Mouse (Mus musculus) stomach, adult 2 months (tissue): Measurements from ENCODE around the gene Rad9b. TPM values are rescaled to one million over a fixed set of nuclear protein-coding genes. Genes with fewer than 3 reads are reported as not detected.

Experiments used
- polyA plus RNA-seq: library from polyadenylated mRNA; depleted of rRNA; stranded (reverse); fragments of >200 nt; gene quantifications from 2 replicates; pipeline ENCODE4 v1.2.3, GENCODE M21; 2012; rRNA removed

Rad9b gene
- polyA plus RNA-seq, result 0.90 and 1.2 TPM in 2 replicates

DNA sequence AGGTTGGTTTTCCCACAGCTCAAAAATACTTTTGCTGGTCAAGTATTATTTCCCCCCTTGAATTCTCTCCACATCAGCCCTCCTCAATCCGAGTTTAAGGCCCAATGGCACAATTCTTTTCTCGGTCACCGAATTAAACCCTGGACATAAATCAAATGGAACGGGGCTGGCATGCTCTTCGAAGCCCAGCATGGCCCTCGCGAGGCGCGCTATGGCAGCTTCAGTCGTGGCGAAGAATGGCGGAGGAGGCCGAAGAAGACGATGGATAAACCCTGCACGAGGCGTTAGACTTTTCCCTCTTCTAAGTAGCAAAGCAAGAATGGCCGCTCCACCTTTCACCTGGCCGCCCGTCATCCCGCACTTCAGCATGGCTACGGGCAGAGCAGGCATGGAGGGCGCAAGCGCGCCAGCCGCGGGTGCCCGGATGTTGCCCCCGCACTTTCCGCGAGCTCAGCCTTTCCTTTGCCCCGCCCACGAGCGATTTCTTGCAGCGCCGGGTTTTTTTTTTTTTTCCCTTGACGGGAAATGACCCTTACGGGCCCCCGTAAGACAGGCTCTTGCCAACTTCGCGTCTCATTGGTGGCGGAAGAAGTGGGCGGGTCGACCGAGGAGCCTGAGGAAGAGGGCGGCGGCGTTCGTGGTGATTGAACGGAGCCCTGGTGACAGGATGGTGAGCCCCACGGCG, at the start of gene Rad9b, which contains the start of gene Vps29:
Gene Rad9b, minus strand, starts transcription at position 427 of the 685 bp plus-strand sequence.
Gene Vps29, plus strand, starts transcription at position 563 of the 685 bp plus-strand sequence.

DNA sequence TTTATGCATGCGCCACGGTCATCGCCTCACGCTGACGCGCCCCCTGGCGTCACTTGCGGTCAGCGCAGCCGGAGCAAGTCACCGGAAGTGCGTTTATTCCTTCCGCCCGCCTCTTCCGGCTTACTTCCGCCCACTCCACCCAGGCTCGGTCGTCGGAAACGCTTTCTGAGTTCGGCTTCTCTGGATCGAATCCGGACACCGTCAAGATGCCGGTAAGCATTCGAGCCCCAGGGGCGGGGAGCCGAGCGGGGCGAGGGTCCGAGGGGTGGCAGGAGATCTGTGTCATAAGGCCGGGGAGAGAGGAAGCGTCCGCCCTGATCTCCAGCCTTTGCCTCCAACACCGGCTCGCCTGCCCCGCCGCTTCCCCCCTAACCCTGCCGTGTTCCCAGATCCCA, 37.8 kb upstream of the Rad9b start, which contains the start of gene Arpc3:
Gene Arpc3, plus strand, starts transcription at position 93 of the 395 bp plus-strand sequence.

DNA sequence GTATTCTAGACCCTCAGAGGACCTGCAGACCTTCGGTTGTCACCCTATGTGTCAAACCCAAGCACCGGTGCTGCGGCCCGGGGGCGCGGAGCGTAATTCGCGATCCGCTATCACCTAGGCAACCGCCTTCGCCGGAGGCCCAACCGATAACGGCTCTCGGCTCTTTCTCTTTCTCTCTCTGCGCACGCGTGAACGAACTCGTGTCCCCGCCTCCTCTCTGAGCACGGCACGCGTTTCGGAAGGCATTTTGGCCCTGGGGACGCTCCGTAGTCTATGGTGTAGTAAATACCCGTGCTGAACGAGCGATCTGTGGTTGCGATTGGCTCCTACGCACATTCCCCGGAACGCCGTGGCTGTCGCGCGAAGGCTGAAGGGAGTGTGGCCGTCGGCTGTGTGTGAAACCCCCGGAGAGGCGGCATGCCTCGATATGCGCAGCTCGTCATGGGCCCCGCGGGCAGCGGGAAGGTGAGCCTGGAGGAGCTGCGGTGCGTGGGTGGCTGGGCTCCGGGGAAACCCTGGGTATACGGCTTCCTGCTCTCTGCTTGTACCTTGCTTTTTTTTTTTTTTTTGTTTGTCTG, 18.2 kb upstream of the Rad9b start, which contains the start of gene Fam216a:
Gene Fam216a, minus strand, starts transcription at position 173 of the 578 bp plus-strand sequence.

GRCm38 (mm10) chr5:122371591-122372191, 17.7 kb upstream of the Rad9b start, which contains the start of gene Gpn3:
Gpn3 (plus strand) TSS chr5:122371876.

DNA sequence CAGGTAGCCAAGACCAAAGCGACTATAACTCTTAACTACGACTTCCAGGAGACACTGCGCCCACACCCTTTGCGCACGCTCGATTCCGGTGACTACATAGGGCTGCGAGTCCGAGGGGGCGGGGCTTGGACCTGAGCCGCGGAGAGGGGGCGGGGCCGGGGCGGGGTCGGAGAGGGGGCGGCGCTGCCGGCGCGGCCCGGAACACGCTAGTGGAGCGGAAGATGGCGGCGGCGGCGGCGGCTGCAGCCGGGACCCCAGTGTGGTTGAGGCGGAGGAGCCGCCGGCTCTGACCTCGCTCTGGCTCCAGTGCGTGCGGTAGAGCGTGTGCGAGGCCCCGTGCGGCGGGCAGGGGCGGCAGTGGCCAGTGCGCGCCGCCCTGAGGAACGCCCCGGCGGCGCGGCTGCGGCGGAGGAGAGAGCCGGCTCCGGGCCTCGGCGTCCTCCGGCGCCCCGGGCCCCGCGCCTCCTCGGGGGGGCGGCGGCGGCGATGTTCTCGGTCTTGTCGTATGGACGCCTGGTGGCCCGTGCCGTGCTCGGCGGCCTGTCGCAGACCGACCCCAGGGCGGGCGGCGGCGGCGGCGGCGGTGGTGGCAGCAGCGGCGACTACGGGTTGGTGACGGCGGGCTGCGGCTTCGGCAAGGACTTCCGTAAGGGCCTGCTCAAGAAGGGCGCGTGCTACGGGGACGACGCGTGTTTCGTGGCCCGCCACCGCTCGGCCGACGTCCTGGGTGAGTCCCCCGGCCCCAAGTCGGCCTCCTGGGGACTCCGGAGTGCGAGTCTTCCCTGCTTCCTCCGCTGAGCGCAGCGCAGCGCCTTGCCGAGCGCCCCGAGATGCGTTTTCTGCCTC, 69.6 kb downstream of the Rad9b start, which contains the start of gene Pptc7:
Gene Pptc7, plus strand, starts transcription at position 183 of the 846 bp plus-strand sequence.

Other genes with a start within 250 kb of the Rad9b start
- not detected in 2 replicates for gene Ccdc63, start 213.4 kb downstream of the Rad9b start, polyA plus RNA-seq
- 14.2 and 15.7 TPM in 2 replicates for gene Ppp1cc, start 196.0 kb downstream of the Rad9b start, polyA plus RNA-seq
- 0.87 and 1.2 TPM in 2 replicates for gene Hvcn1, start 147.4 kb downstream of the Rad9b start, polyA plus RNA-seq
- 8.8 and 10.5 TPM in 2 replicates for gene Tctn1, start 89.8 kb downstream of the Rad9b start, polyA plus RNA-seq
- 11.9 and 13.2 TPM in 2 replicates for gene Pptc7, start 69.9 kb downstream of the Rad9b start, polyA plus RNA-seq
- 7.0 and 8.9 TPM in 2 replicates for gene Vps29, start 136 bp upstream of the Rad9b start, polyA plus RNA-seq
- gene Gpn3, start 17.6 kb upstream of the Rad9b start, polyA plus RNA-seq, result 29.0 and 30.5 TPM in 2 replicates
- 4.2 and 6.9 TPM in 2 replicates for gene Fam216a, start 18.1 kb upstream of the Rad9b start, polyA plus RNA-seq
- 63.6 and 87.7 TPM in 2 replicates for gene Arpc3, start 37.6 kb upstream of the Rad9b start, polyA plus RNA-seq
- 12.0 and 14.9 TPM in 2 replicates for gene Anapc7, start 67.5 kb upstream of the Rad9b start, polyA plus RNA-seq
- gene Atp2a2, start 148.0 kb upstream of the Rad9b start, polyA plus RNA-seq, result 38.9 and 42.4 TPM in 2 replicates